Mouse (Mus musculus) kidney, embryonic 15.5 days (tissue): Measurements from ENCODE around the gene Mtor. TPM values are rescaled to one million over a fixed set of nuclear protein-coding genes. Genes with fewer than 3 reads are reported as not detected.

Source experiments
- ATAC-seq: fragments of 200-750 bp; cut with Nextera tagmentation; replicated peaks from 2 replicates; pipeline ENCODE4 v1.8.0; 2017; ENCODE audit warnings: moderate TSS enrichment; ENCODE audit not compliant: low FRiP score
- H3K27ac ChIP-seq: fragments of 300-500 bp; sonication (generic); 2 replicates; pipeline ENCODE4 v1.5.1; 2015; ENCODE audit warnings: mild to moderate bottlenecking, inconsistent platforms
- H3K27me3 ChIP-seq: fragments of 300-500 bp; sonication (generic); 2 replicates; pipeline ENCODE4 v1.6.1; 2015; ENCODE audit warnings: inconsistent platforms
- H3K36me3 ChIP-seq: fragments of 300-500 bp; sonication (generic); 2 replicates; pipeline ENCODE4 v1.6.1; 2015; ENCODE audit warnings: inconsistent platforms
- H3K4me1 ChIP-seq: fragments of 300-500 bp; sonication (generic); 2 replicates; pipeline ENCODE4 v1.6.1; 2015; ENCODE audit warnings: inconsistent platforms
- H3K4me2 ChIP-seq: fragments of 300-500 bp; sonication (generic); 2 replicates; pipeline ENCODE4 v1.6.1; 2015; ENCODE audit warnings: moderate library complexity, mild to moderate bottlenecking, inconsistent platforms
- H3K4me3 ChIP-seq: fragments of 300-500 bp; sonication (generic); replicated peaks from 2 replicates; pipeline ENCODE4 v1.5.1; 2015; ENCODE audit warnings: mild to moderate bottlenecking, inconsistent platforms
- H3K9ac ChIP-seq: fragments of 300-500 bp; sonication (generic); 2 replicates; pipeline ENCODE4 v1.6.1; 2015; ENCODE audit warnings: mild to moderate bottlenecking, inconsistent platforms
- H3K9me3 ChIP-seq: fragments of 300-500 bp; sonication (generic); replicated peaks from 2 replicates; pipeline ENCODE4 v1.6.1; 2016; ENCODE audit warnings: inconsistent platforms
- whole genome bisulfite sequencing: fragments of 180-500 bp; shearing (Covaris S2); methylation state at CpG from one replicate; pipeline ENCODE4 v1.1.7; 2015; ENCODE audit warnings: mixed read lengths; 5-methylcytosine and 5-hydroxymethylcytosine counted together
- polyA plus RNA-seq: library from polyadenylated mRNA; unstranded; fragments of >200 nt; fragmentation: Nextera tagmentation; extraction: Ambion mirVana; gene quantifications from 2 replicates; pipeline ENCODE4 v1.2.1, GENCODE M21; 2015

Mtor gene
- polyA plus RNA-seq, 1 experiment from 2014 or later = 20.0 TPM

GRCm38 (mm10) chr4:148469487-148470252 lies 21.3 kb downstream of the Mtor start:
- no peak overlapping the region for H3K4me2 ChIP-seq
- WGBS = 78% methylated on average over 11 of the region's 11 CpGs
- H3K9me3 ChIP-seq = no peaks in the 10 kb centered on the region
- peaks cover 98% of the 10 kb centered on the region for H3K36me3 ChIP-seq
- no peaks in the 10 kb centered on the region for H3K4me1 ChIP-seq
- H3K27ac ChIP-seq = no peak overlapping the region
- no peak overlapping the region; the same call in 1 of the 2 replicates for H3K9ac ChIP-seq
- no peaks in the 10 kb centered on the region for H3K27me3 ChIP-seq
- no peak for ATAC-seq
- H3K4me3 ChIP-seq = no peak overlapping the region

GRCm38 (mm10) chr4:148471363-148471806 lies 23.0 kb downstream of the Mtor start:
- 63% methylated on average over 10 of the region's 10 CpGs for WGBS
- H3K4me2 ChIP-seq = no peak overlapping the region
- H3K27me3 ChIP-seq = no peaks in the 10 kb centered on the region
- H3K9me3 ChIP-seq = no peaks in the 10 kb centered on the region
- no peaks in the 10 kb centered on the region for H3K4me1 ChIP-seq
- no peak for ATAC-seq
- no peak overlapping the region for H3K9ac ChIP-seq
- peaks cover 98% of the 10 kb centered on the region for H3K36me3 ChIP-seq
- no peak overlapping the region for H3K4me3 ChIP-seq
- no peak overlapping the region for H3K27ac ChIP-seq

- H3K36me3 ChIP-seq = peaks cover 96% of the 10 kb centered on the region
- ATAC-seq = no peak
- H3K4me1 ChIP-seq = no peaks in the 10 kb centered on the region
- peak overlapping the region; percentile 38; the same call in 1 of the 2 replicates for H3K27ac ChIP-seq
- H3K27me3 ChIP-seq = no peaks in the 10 kb centered on the region
- no peak overlapping the region for H3K4me2 ChIP-seq
- H3K9ac ChIP-seq = no peak overlapping the region
- 94% methylated on average over 8 of the region's 8 CpGs for WGBS
- H3K4me3 ChIP-seq = no peak overlapping the region
- H3K9me3 ChIP-seq = no peaks in the 10 kb centered on the region
These were observed 24.2 kb downstream of the Mtor start for GRCm38 (mm10) chr4:148472436-148473174.

DNA sequence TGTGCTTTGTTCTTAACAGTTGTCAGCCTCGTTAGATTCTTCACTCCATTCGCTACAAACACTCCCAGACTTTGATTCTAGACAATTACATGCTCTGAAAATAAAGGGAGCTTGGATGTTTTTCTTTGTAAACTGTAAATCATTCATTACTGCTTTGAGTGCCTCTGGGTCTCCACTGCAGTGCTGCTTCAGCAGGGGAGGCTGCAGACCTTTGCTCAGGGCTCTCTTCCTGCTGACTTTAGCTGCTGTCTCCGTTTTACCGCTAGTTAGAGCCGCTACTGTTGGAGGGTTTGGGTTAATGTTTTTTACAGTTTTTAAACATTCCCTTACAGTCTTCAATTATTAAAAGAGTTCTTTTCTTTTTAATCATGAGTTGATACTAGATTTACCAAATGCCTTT lies 25.1 kb downstream of the Mtor start:
- no peak overlapping the region for H3K9ac ChIP-seq
- peak; percentile 62; the same call in 1 of the 2 replicates for ATAC-seq
- H3K36me3 ChIP-seq = peaks cover 95% of the 10 kb centered on the region
- H3K4me3 ChIP-seq = no peak overlapping the region
- H3K4me1 ChIP-seq = no peaks in the 10 kb centered on the region
- 49% methylated on average over 5 of the region's 5 CpGs for WGBS
- H3K9me3 ChIP-seq = no peaks in the 10 kb centered on the region
- peak overlapping the region; percentile 38; the same call in 1 of the 2 replicates for H3K27ac ChIP-seq
- H3K4me2 ChIP-seq = no peak overlapping the region
- no peaks in the 10 kb centered on the region for H3K27me3 ChIP-seq

- Histone ChIP-seq H3K4me1 (no peaks in the 10 kb centered on the region), H3K4me3 (no peak overlapping the region), H3K27me3 (no peaks in the 10 kb centered on the region), H3K9ac (no peak overlapping the region), H3K9me3 (no peaks in the 10 kb centered on the region), H3K27ac (no peak overlapping the region), H3K4me2 (no peak overlapping the region), H3K36me3 (peaks cover 91% of the 10 kb centered on the region)
- no peak for ATAC-seq
- WGBS = 98% methylated on average over 2 of the region's 2 CpGs
These were observed 31.8 kb downstream of the Mtor start for GRCm38 (mm10) chr4:148480245-148480644.

DNA sequence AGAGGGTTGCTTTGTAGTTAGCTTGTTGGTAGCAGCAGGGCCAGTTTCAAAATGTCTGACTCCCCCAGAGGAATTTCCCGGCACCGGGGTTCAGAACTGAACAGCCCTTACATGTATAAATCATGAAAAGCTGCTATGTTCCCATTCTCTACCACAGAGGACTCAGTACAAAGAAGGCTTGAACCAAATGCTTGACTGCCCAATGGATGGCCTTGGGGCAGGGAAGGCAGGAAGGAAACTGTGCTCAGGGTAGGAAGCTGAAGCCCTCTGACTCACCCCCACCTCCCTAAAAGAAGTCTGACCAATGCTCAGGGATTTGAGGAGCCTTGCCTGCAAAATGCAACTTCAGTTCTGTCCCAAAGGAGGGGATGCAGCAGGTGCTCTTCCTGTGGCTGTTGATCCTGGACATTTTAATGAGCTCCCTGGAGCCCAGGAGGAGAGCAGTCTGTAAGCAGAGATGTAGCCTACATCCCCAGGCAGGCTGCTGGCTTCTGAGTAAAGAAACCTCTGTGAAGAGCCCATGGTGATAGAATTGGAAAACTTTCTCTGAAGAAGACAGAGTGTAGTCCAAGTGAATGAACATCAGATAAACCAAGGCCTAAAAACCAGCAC lies 33.3 kb downstream of the Mtor start:
- Histone ChIP-seq H3K9ac (no peak overlapping the region), H3K9me3 (no peaks in the 10 kb centered on the region), H3K4me3 (no peak overlapping the region), H3K27me3 (no peaks in the 10 kb centered on the region), H3K36me3 (peaks cover 92% of the 10 kb centered on the region), H3K27ac (no peak overlapping the region), H3K4me2 (no peak overlapping the region), H3K4me1 (no peaks in the 10 kb centered on the region)
- 64% methylated on average over 2 of the region's 2 CpGs for WGBS
- no peak; the same call in 1 of the 2 replicates for ATAC-seq

DNA sequence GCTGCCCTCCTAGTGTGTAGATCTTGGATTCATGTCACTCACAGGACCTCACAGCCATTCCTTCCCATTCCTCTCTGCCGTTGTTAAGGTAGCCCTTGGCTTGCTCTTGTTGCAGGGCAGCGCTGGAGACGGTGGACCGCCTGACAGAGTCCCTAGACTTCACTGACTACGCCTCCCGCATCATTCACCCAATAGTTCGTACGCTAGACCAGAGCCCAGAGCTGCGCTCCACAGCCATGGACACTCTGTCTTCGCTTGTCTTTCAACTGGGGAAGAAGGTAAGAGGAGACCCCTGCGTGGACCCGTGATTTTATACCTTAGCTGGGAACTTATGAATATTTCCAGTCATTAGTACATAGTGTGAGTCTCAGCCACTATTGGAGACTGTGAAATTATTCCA lies 36.1 kb downstream of the Mtor start:
- H3K9ac ChIP-seq = no peak overlapping the region
- H3K36me3 ChIP-seq = peaks cover 92% of the 10 kb centered on the region
- no peak overlapping the region for H3K4me3 ChIP-seq
- H3K27ac ChIP-seq = no peak overlapping the region
- no peaks in the 10 kb centered on the region for H3K27me3 ChIP-seq
- 93% methylated on average over 12 of the region's 12 CpGs for WGBS
- no peak overlapping the region for H3K4me2 ChIP-seq
- no peak for ATAC-seq
- no peaks in the 10 kb centered on the region for H3K4me1 ChIP-seq
- no peaks in the 10 kb centered on the region for H3K9me3 ChIP-seq

- Histone ChIP-seq H3K36me3 (peaks cover 99% of the 10 kb centered on the region), H3K27me3 (no peaks in the 10 kb centered on the region), H3K4me1 (no peaks in the 10 kb centered on the region), H3K4me3 (no peak overlapping the region), H3K4me2 (no peak overlapping the region), H3K9me3 (no peaks in the 10 kb centered on the region), H3K27ac (no peak overlapping the region), H3K9ac (no peak overlapping the region)
- no peak for ATAC-seq
- 67% methylated on average over 2 of the region's 2 CpGs for WGBS
These were observed 39.4 kb downstream of the Mtor start for GRCm38 (mm10) chr4:148487841-148488240.

- Histone ChIP-seq H3K4me1 (peaks cover 6% of the 10 kb centered on the region; the same call in 1 of the 2 replicates), H3K4me3 (no peak overlapping the region), H3K27me3 (no peaks in the 10 kb centered on the region), H3K27ac (no peak overlapping the region), H3K9ac (no peak overlapping the region), H3K4me2 (no peak overlapping the region), H3K36me3 (peaks cover 87% of the 10 kb centered on the region), H3K9me3 (no peaks in the 10 kb centered on the region)
- 81% methylated on average over 6 of the region's 6 CpGs for WGBS
- no peak for ATAC-seq
These were observed 42.1 kb downstream of the Mtor start for GRCm38 (mm10) chr4:148490502-148490901.

DNA sequence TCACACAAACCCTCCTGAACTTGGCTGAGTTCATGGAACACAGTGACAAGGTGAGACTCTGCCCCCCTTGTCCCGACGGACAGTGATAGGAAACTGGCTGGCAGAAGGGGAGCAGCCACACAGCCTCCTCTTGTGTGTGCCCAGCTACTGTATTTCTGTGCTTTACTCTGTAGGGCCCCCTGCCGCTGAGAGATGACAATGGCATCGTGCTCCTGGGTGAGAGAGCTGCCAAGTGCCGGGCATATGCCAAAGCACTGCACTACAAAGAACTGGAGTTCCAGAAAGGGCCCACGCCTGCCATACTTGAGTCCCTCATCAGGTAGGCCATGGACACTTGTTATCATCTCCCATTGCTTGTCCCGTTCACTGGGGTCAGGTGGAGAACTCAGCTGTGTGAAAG lies 43.0 kb downstream of the Mtor start:
- 93% methylated on average over 7 of the region's 7 CpGs for WGBS
- no peak overlapping the region for H3K4me3 ChIP-seq
- H3K4me1 ChIP-seq = peaks cover 6% of the 10 kb centered on the region; the same call in 1 of the 2 replicates
- no peaks in the 10 kb centered on the region for H3K9me3 ChIP-seq
- H3K9ac ChIP-seq = no peak overlapping the region
- H3K4me2 ChIP-seq = no peak overlapping the region
- H3K27ac ChIP-seq = no peak overlapping the region
- no peaks in the 10 kb centered on the region for H3K27me3 ChIP-seq
- ATAC-seq = no peak
- peaks cover 83% of the 10 kb centered on the region for H3K36me3 ChIP-seq

DNA sequence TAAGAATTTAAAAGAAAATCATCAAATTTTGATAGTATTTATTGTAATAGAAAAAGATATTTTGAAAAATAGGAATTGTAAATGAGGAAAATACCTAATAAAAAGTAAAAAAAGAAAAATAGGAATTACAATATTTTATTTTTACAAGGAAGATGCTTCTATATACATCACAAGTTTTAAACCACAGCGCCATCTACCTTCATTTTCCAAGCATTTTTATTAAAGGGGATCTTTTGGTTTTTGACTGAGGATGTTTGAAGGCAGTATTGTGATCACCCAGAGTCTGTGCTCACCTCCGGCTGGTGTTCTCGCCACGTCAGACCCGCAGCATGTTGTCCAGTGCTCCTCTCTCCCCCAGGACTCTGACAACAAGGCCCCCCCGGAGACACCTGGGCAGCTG lies 46.7 kb downstream of the Mtor start:
- Histone ChIP-seq H3K4me1 (peaks cover 6% of the 10 kb centered on the region; the same call in 1 of the 2 replicates), H3K27ac (no peak overlapping the region), H3K4me3 (no peak overlapping the region), H3K36me3 (peaks cover 80% of the 10 kb centered on the region), H3K9me3 (no peaks in the 10 kb centered on the region), H3K4me2 (no peak overlapping the region), H3K9ac (no peak overlapping the region), H3K27me3 (no peaks in the 10 kb centered on the region)
- ATAC-seq = no peak
- 92% methylated on average over 6 of the region's 6 CpGs for WGBS
